Mouse (Mus musculus): ENCODE measurements around the gene Pom121l2.

DNA sequence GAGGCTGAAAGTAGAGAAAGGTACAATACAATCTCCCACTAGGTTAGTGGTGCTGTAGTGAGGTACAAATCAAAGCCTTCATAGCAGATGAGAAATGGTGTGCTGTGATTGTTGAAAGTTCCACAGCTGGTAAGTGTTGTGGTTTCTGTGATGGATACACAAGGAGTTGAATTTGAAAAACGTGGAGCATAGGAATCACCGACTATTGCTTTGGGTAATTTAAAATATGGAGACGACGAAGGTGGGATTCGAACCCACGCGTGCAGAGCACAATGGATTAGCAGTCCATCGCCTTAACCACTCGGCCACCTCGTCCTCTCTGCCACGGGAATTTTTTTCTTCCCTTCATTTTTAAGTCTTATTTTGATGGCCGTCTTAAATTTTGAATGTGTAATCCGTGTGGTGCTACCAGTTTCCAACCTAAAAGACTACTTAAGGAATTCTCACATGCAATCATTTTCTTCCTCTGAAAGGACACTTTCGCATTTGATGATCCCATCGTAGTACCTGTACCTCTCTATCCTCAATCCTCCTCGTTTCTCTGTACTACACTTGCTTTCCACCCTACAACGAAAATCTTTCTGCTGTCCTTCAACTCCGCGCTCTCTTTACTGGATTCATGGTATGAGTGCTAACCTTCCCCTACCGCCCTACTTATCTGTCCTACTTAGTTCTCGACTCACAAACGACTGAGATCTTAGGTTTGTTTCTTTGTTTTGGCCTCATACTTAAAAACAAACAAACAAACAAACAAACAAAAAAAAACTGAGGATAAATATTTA is 13.2 kb downstream of the Pom121l2 start:
- TF ChIP-seq POLR2A (IDR thresholded peaks at IDR 0.05; ENCODE audit: low read depth, low read length) (no peak), CTCF (IDR thresholded peaks at IDR 0.05; ENCODE audit: borderline replicate concordance, insufficient read depth, low read length) (no peak)
